Mouse (Mus musculus) embryo, embryonic 10.5 days (tissue): ENCODE results near the gene Stxbp4.
A peak's percentile ranks its signal among the peaks of the same experiment; 100 is the strongest.

Experiments used
- DNase-seq: peaks from one replicate; pipeline ENCODE4 v3.0.0-alpha.2; 2015; ENCODE audit warnings: low spot score

Gene Stxbp4

GRCm38 (mm10) chr11:90637440-90638311 is at the start of gene Stxbp4, which contains the start of gene Cox11:
Gene Stxbp4, minus strand, starts transcription at chr11:90638084.
Gene Cox11, plus strand, starts transcription at chr11:90638173.
- DNase-seq = peak; percentile 97

DNA sequence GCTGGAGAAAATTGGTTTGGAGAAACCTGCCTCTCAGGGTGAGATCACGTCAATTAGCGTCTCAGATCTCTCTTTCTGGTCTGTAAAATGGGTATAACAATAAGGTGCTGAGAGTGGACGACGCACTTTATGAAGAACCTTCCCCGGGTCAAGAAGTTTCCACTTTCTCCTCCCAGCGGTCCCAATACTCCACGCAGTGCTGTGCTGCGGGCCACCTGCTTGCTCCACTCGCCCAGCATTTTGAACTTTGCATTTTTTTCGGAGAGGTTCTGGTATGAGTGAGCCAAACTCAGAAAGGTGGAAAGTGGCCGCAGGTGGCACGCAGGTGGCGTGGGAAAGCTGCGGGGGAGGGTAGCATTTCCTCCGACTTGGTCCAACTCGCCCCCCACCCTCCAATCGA is 49.2 kb upstream of the Stxbp4 start:
- DNase-seq = no peak

- no peak for DNase-seq
Measured at GRCm38 (mm10) chr11:90686287-90687025, 48.6 kb upstream of the Stxbp4 start.

DNA sequence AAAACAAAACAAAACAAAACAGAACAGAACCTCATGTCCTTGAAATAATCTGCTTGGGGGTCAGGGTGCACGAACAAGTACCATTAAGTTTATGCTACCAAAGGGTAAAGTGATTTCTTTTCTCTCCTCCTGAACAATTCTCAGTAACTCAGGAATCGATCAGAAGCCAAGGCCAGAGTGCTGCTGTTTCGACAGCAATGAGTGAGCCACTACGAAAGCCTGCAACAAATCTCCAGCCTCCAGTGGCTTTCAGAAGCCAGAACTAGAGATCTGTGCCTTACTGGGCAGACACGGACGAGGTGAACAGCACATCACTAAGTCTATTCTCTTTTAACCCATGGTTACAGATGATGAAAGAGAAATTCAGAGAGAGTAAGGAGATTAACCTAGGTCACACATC is 47.3 kb upstream of the Stxbp4 start:
- no peak for DNase-seq

DNA sequence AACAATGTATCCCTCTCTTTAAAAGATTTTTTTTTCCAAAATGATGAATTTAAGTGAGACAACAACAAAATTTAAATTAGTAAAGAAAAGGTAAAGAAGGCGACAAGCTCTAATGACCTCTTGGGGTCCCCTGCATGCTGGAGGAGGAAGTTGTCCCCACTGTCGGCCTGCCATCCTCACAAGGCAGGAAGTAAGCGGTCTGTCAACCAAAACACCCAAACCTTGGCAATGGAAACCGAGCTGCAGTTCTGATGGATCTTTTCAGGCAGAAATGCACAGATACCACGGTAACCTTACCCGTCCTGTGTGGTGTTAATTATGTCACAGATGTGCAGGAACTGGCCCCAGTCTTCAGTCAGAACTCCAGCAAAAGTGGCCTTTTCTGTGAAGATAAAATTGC is 46.9 kb upstream of the Stxbp4 start:
- DNase-seq = no peak

DNA sequence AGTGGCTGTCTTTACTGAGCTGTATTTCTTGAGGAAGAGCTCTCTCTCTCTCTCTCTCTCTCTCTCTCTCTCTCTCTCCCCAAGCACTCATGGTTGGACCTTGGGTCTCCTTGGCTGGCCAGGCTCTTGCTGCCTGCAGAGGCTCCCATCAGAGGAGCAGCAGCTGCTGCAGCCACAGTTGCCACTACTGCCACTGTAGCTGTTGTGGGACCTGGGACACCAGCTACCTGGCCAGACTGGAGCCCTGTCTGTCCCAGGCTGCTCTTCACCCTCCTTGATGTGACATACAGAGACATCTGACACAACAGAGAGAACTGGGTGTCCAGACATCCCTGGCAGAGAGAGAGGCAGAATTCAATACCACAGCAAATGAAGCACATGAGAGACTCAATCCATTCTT is 43.3 kb upstream of the Stxbp4 start:
- DNase-seq = no peak

DNA sequence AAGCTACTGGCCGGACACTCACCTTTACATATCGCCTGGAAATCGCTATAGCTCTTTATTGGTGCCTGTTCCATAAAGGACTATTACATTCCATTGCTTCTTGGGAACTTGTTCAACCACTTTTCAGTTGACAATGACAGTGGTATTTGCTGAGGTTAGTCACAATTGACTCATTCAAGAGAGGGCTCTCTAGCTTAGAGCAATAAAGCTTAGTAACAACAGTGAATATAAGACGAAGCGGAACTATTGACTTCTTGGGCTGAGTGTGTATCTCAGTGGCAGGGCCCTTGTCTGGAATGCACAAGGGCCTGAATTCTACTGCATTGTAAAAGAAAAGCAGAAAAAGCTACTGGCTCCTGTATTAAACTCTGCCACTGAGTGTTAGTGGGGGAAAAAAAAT is 40.7 kb upstream of the Stxbp4 start:
- DNase-seq = no peak

- DNase-seq = no peak
Measured at GRCm38 (mm10) chr11:90677771-90678288, 39.9 kb upstream of the Stxbp4 start.

GRCm38 (mm10) chr11:90677027-90677426 is 39.1 kb upstream of the Stxbp4 start:
- DNase-seq = no peak

GRCm38 (mm10) chr11:90675479-90676110 is 37.7 kb upstream of the Stxbp4 start:
- no peak for DNase-seq

DNA sequence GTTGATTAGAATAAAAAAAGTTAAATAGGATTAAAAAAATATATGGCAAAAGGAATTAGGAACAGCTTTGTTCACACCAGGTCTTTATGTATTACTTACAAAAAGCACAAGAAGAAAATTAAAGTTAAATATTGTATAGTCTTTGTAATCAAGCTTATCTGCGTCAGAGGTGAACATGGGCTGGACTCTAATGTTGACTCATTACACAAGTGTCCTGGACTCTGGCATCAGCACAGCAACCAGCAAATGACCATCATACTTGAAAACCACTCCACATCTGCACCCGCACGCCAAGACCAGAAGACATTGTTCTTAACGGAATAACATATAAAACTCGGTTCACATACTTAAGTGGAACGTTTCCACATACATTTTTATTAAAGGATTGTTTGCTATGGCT is 29.4 kb upstream of the Stxbp4 start:
- no peak for DNase-seq

GRCm38 (mm10) chr11:90666916-90667315 is 29.0 kb upstream of the Stxbp4 start:
- DNase-seq = no peak

GRCm38 (mm10) chr11:90666144-90666757 is 28.4 kb upstream of the Stxbp4 start:
- DNase-seq = no peak

DNA sequence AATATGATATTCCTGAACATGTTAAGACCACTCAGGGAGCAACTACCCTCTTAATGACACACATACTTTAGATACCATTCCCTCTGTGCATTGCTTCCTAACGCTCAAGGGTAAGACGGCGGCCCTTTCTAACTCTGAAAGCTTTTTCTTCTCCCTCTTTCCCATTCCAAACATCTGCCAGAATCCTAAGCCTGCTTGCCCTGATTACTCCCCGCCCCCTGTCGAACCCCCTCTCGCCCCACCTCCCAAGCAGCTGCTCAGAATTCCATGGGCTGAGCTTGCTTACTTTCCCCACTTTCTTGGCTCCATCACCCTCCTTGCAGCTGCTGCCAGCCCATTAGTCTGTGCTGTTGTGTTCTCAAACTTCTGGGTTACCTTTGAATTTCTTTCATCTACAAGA is 27.3 kb upstream of the Stxbp4 start:
- DNase-seq = peak; percentile 50

DNA sequence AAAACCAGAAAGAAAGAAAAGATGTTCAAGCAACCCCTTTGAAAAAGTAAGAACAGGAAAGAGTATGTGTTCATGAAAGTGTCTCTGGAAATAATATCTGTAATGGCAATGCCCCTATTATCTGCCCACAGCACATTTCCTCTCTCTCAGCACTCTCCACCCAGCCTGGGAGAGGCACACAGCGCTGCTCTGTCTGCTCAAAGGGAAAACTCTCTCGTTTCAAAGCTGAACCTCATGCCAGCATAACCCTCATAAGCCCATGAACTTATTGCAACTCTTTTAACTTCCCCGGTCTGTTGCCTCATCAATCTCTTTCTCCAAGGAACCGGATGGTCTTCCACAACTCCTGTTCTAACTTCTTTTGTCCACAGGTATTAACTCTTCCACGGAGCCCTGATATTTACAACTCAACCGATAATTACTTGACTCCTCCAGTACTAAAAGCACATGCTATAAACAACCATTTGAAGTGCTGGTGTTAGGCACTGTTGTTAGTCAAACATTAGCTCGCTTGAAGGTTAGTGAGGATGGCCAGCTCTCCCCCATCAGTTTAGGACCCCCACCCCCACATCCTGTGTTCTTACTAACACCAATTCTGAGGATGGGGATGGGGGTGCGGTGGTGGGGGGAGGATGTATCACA is 26.6 kb upstream of the Stxbp4 start:
- peak; percentile 52 for DNase-seq

DNA sequence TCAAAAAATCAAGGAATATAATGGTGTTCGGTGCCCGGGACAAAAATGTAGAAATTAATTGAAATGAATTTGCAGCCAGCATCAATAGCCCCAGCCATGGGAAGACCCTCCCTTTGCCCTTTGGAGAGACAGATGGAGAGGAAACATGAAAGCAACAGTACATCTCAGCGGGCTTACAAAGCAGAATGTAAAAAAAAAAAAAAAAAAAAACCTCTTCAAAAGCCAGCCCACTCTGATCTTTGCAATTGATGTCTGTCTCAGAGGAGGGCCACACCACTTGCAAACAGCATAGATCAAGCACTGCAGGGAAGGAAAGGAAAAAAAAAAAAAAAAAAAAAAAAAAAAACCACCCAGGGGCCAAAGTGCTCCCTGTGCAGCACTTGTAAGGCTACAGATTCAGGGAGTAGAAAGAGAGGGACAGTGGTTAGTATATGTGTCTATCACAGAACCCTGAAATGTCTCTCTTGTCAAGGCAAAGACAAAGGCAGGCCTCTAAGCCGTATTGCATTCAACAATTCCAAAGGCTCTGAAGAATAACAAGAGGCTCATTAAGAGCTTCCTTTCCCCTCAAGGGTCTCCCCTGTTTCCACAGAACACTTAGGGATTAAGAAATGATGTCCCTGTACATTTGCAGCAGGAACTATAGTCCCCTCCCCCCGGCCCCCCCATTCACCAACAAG is 25.9 kb upstream of the Stxbp4 start:
- peak; percentile 51 for DNase-seq

DNA sequence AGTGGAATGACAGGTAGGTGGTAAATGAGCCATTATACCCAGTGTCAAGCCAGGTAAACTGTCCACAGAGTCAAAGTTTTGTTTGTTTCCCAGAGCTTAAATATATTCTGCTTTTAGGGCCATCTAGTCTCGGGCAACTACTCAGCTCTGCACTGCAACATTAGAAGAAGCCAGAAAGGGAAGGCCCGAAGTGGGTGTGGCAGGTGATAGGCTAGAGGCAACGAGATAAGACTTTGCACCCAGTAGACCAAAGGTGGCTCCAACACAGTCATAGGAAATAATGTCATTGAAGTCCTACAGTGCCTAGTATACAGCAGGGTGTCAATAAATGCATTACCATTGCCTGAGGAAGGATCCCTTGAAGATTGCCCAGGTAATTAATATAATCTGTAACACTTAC is 25.2 kb upstream of the Stxbp4 start:
- DNase-seq = no peak

DNA sequence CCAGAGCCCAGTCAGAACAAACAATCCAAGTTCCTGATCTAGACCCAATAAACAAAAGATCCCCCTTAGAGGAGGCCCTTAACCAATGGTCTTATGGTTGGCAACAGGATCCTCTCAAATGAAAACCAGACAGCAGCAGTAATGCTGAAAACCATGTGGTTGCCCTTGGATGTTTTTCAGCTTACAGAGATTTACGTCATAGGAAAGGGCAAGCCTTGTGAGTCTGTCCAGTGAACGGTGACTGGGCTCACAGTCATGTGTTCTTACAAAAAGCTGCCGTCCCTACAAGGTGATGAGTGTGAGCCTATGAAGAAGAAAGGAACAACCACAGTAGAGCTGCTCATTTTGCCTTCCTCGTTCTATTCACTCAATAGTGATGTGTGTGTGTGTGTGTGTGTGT is 22.8 kb upstream of the Stxbp4 start:
- DNase-seq = no peak

- DNase-seq = no peak
Measured at GRCm38 (mm10) chr11:90657527-90657926, 19.6 kb upstream of the Stxbp4 start.

GRCm38 (mm10) chr11:90652603-90653002 is 14.7 kb upstream of the Stxbp4 start:
- no peak for DNase-seq
